Mouse (Mus musculus) MEL (cell line): Measurements from ENCODE around the gene Crebbp. TPM values are rescaled to one million over a fixed set of nuclear protein-coding genes. Genes with fewer than 3 reads are reported as not detected.
A peak's percentile ranks its signal among the peaks of the same experiment; 100 is the strongest.

ENCODE experiments used
- DNase-seq: peaks from one replicate; pipeline ENCODE4 v3.0.0; 2011; ENCODE audit warnings: low read depth, low spot score
- H3K27ac ChIP-seq: 2 replicates; pipeline ENCODE4 v1.5.1; 2012; ENCODE audit warnings: low read depth, mild to moderate bottlenecking, control low read depth, low read length, moderate library complexity; ENCODE audit not compliant: control insufficient read depth
- H3K27me3 ChIP-seq, 2 experiments: fragments of 150-350 bp in 1 of 2; sonication (generic) in 1 of 2; 2 replicates each; pipeline ENCODE4 v1.6.1; 2012; ENCODE audit warnings: low read length in 2 of 2, mild to moderate bottlenecking in 2 of 2, improper control_type of control experiment in 1 of 2, moderate library complexity in 1 of 2; ENCODE audit not compliant: insufficient read depth in 2 of 2, control insufficient read depth in 1 of 2
- H3K36me3 ChIP-seq, 2 experiments: 2 replicates each; pipeline ENCODE4 v1.6.1; 2012 to 2014; ENCODE audit warnings: low read length in 2 of 2, improper control_type of control experiment in 1 of 2, inconsistent platforms in 1 of 2, mild to moderate bottlenecking in 1 of 2; ENCODE audit not compliant: insufficient read depth in 2 of 2, control insufficient read depth in 1 of 2
- H3K4me1 ChIP-seq, 2 experiments: fragments of 150-350 bp in 1 of 2; sonication (generic) in 1 of 2; 2 replicates each; pipeline ENCODE4 v1.6.1; 2012; ENCODE audit warnings: low read length in 2 of 2, improper control_type of control experiment in 1 of 2, mild to moderate bottlenecking in 1 of 2; ENCODE audit not compliant: insufficient read depth in 2 of 2, control insufficient read depth in 1 of 2
- H3K4me3 ChIP-seq, 2 experiments: fragments of 150-350 bp in 1 of 2; sonication (generic) in 1 of 2; 2 replicates each; pipeline ENCODE4 v1.5.1; 2012; ENCODE audit warnings: low read depth in 2 of 2, low read length in 2 of 2, mild to moderate bottlenecking in 2 of 2, moderate library complexity in 2 of 2, control low read depth in 1 of 2, improper control_type of control experiment in 1 of 2; ENCODE audit not compliant: control insufficient read depth in 1 of 2, insufficient read depth in 1 of 2
- H3K79me2 ChIP-seq: 2 replicates; pipeline ENCODE4 v1.6.1; 2012; ENCODE audit warnings: mild to moderate bottlenecking, low read length, moderate library complexity; ENCODE audit not compliant: control insufficient read depth, poor library complexity, insufficient read depth
- H3K9ac ChIP-seq: 2 replicates; pipeline ENCODE4 v1.6.1; 2012; ENCODE audit warnings: low read depth, mild to moderate bottlenecking, control low read depth, low read length, moderate library complexity; ENCODE audit not compliant: control insufficient read depth, poor library complexity, severe bottlenecking
- H3K9me3 ChIP-seq: fragments of 150-350 bp; sonication (generic); replicated peaks from 2 replicates; pipeline ENCODE4 v1.6.1; 2012; ENCODE audit warnings: mild to moderate bottlenecking, low read length, improper control_type of control experiment, moderate library complexity; ENCODE audit not compliant: insufficient read depth
- CHD1 ChIP-seq: IDR thresholded peaks from 2 replicates; pipeline ENCODE4 v1.6.1; 2012; ENCODE audit warnings: low read depth, mild to moderate bottlenecking, inconsistent platforms, low read length, improper control_type of control experiment
- CTCF ChIP-seq, 3 experiments: IDR thresholded peaks in 2 of 3; conservative IDR thresholded peaks in 1 of 3; 2 replicates each; pipeline ENCODE4 v1.5.1; 2011 to 2012; ENCODE audit warnings: low read length in 3 of 3, low read depth in 2 of 3, mild to moderate bottlenecking in 2 of 3, improper control_type of control experiment in 1 of 3, inconsistent platforms in 1 of 3, mixed read lengths in 1 of 3, moderate library complexity in 1 of 3; ENCODE audit not compliant: control insufficient read depth in 1 of 3, insufficient read depth in 1 of 3, poor library complexity in 1 of 3, severe bottlenecking in 1 of 3
- E2F4 ChIP-seq: IDR thresholded peaks from 2 replicates; pipeline ENCODE4 v1.6.1; 2011; ENCODE audit warnings: low read depth, low read length, improper control_type of control experiment, borderline replicate concordance
- ELF1 ChIP-seq: IDR thresholded peaks from 2 replicates; pipeline ENCODE4 v1.6.1; 2014; ENCODE audit warnings: low read depth, mild to moderate bottlenecking, inconsistent platforms, low read length, improper control_type of control experiment, moderate library complexity
- EP300 ChIP-seq, 2 experiments: IDR thresholded peaks; 2 replicates each; pipeline ENCODE4 v1.6.1; 2011; ENCODE audit warnings: improper control_type of control experiment in 2 of 2, low read length in 2 of 2, low read depth in 1 of 2, mild to moderate bottlenecking in 1 of 2
- ETS1 ChIP-seq: IDR thresholded peaks from 2 replicates; pipeline ENCODE4 v1.6.1; 2012; ENCODE audit warnings: low read depth, mild to moderate bottlenecking, inconsistent platforms, low read length, improper control_type of control experiment, moderate library complexity
- GABPA ChIP-seq: IDR thresholded peaks from 2 replicates; pipeline ENCODE4 v1.6.1; 2012; ENCODE audit warnings: low read depth, mild to moderate bottlenecking, inconsistent platforms, low read length, improper control_type of control experiment, moderate library complexity
- GATA1 ChIP-seq: IDR thresholded peaks from 2 replicates; pipeline ENCODE4 v1.6.1; 2011; ENCODE audit warnings: low read depth, low read length, improper control_type of control experiment
- HCFC1 ChIP-seq: IDR thresholded peaks from 2 replicates; pipeline ENCODE4 v1.6.1; 2012; ENCODE audit warnings: low read depth, mild to moderate bottlenecking, inconsistent platforms, low read length, improper control_type of control experiment, moderate library complexity
- JUND ChIP-seq: IDR thresholded peaks from 2 replicates; pipeline ENCODE4 v1.6.1; 2011; ENCODE audit warnings: low read depth, mild to moderate bottlenecking, improper control_type of control experiment, low read length
- KAT2A ChIP-seq: conservative IDR thresholded peaks from 2 replicates; pipeline ENCODE4 v1.6.1; 2012; ENCODE audit warnings: low read depth, low read length, improper control_type of control experiment, inconsistent platforms
- MAFK ChIP-seq: IDR thresholded peaks from 2 replicates; pipeline ENCODE4 v1.6.1; 2011; ENCODE audit warnings: low read depth, mild to moderate bottlenecking, low read length, improper control_type of control experiment, borderline replicate concordance
- MEF2A ChIP-seq: IDR thresholded peaks from 2 replicates; pipeline ENCODE4 v1.6.1; 2014; ENCODE audit warnings: low read depth, mild to moderate bottlenecking, inconsistent platforms, low read length, improper control_type of control experiment; ENCODE audit not compliant: poor library complexity, insufficient replicate concordance, severe bottlenecking; ENCODE audit errors: extremely low read depth
- MXI1 ChIP-seq: IDR thresholded peaks from 2 replicates; pipeline ENCODE4 v1.6.1; 2011; ENCODE audit warnings: mild to moderate bottlenecking, low read depth, low read length, improper control_type of control experiment
- MYB ChIP-seq: IDR thresholded peaks from 2 replicates; pipeline ENCODE4 v1.6.1; 2011; ENCODE audit warnings: mild to moderate bottlenecking, low read depth, low read length, improper control_type of control experiment
- NELFE ChIP-seq: IDR thresholded peaks from 2 replicates; pipeline ENCODE4 v1.6.1; 2011; ENCODE audit warnings: low read depth, low read length, improper control_type of control experiment
- NRF1 ChIP-seq: IDR thresholded peaks from 2 replicates; pipeline ENCODE4 v1.6.1; 2014; ENCODE audit warnings: low read depth, mild to moderate bottlenecking, inconsistent platforms, low read length, improper control_type of control experiment, moderate library complexity; ENCODE audit not compliant: poor library complexity, insufficient read depth, severe bottlenecking
- POLR2A ChIP-seq, 2 experiments: IDR thresholded peaks; 2 replicates each; pipeline ENCODE4 v1.6.1; 2011 to 2012; ENCODE audit warnings: low read length in 2 of 2, mild to moderate bottlenecking in 2 of 2, control low read depth in 1 of 2, improper control_type of control experiment in 1 of 2, low read depth in 1 of 2, moderate library complexity in 1 of 2; ENCODE audit not compliant: control insufficient read depth in 1 of 2, insufficient read depth in 1 of 2, poor library complexity in 1 of 2
- POLR2AphosphoS2 ChIP-seq: IDR thresholded peaks from 2 replicates; pipeline ENCODE4 v1.6.1; 2011; ENCODE audit warnings: low read length, improper control_type of control experiment
- POLR2AphosphoS5 ChIP-seq: IDR thresholded peaks from 2 replicates; pipeline ENCODE4 v1.6.1; 2012; ENCODE audit warnings: low read depth, borderline replicate concordance, mild to moderate bottlenecking, inconsistent platforms, low read length, moderate library complexity, mixed read lengths
- RAD21 ChIP-seq: IDR thresholded peaks from 2 replicates; pipeline ENCODE4 v1.6.1; 2011; ENCODE audit warnings: mild to moderate bottlenecking, low read depth, low read length, improper control_type of control experiment
- RCOR1 ChIP-seq: IDR thresholded peaks from 2 replicates; pipeline ENCODE4 v1.6.1; 2012; ENCODE audit warnings: low read depth, mild to moderate bottlenecking, inconsistent platforms, low read length, improper control_type of control experiment
- SIN3A ChIP-seq: IDR thresholded peaks from 2 replicates; pipeline ENCODE4 v1.6.1; 2012; ENCODE audit warnings: low read length, improper control_type of control experiment, inconsistent platforms
- SMC3 ChIP-seq: IDR thresholded peaks from 2 replicates; pipeline ENCODE4 v1.6.1; 2011; ENCODE audit warnings: low read depth, low read length, improper control_type of control experiment
- TAL1 ChIP-seq: IDR thresholded peaks from 2 replicates; pipeline ENCODE4 v1.6.1; 2012; ENCODE audit warnings: mild to moderate bottlenecking, inconsistent platforms, low read length, moderate library complexity, mixed read lengths
- TBP ChIP-seq: IDR thresholded peaks from 2 replicates; pipeline ENCODE4 v1.8.0; 2011; ENCODE audit warnings: low read depth, low read length, improper control_type of control experiment
- TCF12 ChIP-seq: IDR thresholded peaks from 2 replicates; pipeline ENCODE4 v1.6.1; 2014; ENCODE audit warnings: low read depth, mild to moderate bottlenecking, inconsistent platforms, low read length, improper control_type of control experiment, moderate library complexity
- UBTF ChIP-seq: IDR thresholded peaks from 2 replicates; pipeline ENCODE4 v1.6.1; 2012; ENCODE audit warnings: low read depth, mild to moderate bottlenecking, inconsistent platforms, low read length, improper control_type of control experiment, moderate library complexity, borderline replicate concordance; ENCODE audit not compliant: insufficient read depth
- USF1 ChIP-seq: IDR thresholded peaks from 2 replicates; pipeline ENCODE4 v1.6.1; 2014; ENCODE audit warnings: low read depth, mild to moderate bottlenecking, inconsistent platforms, low read length, improper control_type of control experiment, moderate library complexity
- USF2 ChIP-seq, 2 experiments: IDR thresholded peaks; 2 replicates each; pipeline ENCODE4 v1.6.1; 2011 to 2012; ENCODE audit warnings: improper control_type of control experiment in 2 of 2, low read length in 2 of 2, borderline replicate concordance in 1 of 2, inconsistent platforms in 1 of 2, low read depth in 1 of 2, mild to moderate bottlenecking in 1 of 2; ENCODE audit not compliant: insufficient read depth in 1 of 2
- ZKSCAN1 ChIP-seq: IDR thresholded peaks from 2 replicates; pipeline ENCODE4 v1.6.1; 2012; ENCODE audit warnings: low read depth, mild to moderate bottlenecking, inconsistent platforms, low read length, improper control_type of control experiment, moderate library complexity
- polyA plus RNA-seq, 2 experiments: library from polyadenylated mRNA; stranded (reverse) in 1 of 2; unstranded in 1 of 2; fragments of >175 nt in 1 of 2; fragments of >200 nt in 1 of 2; gene quantifications; 2 replicates each; pipeline versions ENCODE4 v1.2.1 to v1.2.4; 2012; ENCODE audit warnings: low replicate concordance in 2 of 2, low read depth in 1 of 2; ENCODE audit not compliant: insufficient read length in 2 of 2, insufficient read depth in 1 of 2, missing spikeins in 1 of 2
- total RNA-seq: library from RNA; depleted of rRNA; stranded (reverse); fragments of 300-350 nt; gene quantifications from 2 replicates; pipeline ENCODE4 v1.2.3, GENCODE M21; 2012

Crebbp gene
- total and polyA plus RNA-seq, 3 experiments, result 4.7 to 145 (median 7.0) TPM

DNA sequence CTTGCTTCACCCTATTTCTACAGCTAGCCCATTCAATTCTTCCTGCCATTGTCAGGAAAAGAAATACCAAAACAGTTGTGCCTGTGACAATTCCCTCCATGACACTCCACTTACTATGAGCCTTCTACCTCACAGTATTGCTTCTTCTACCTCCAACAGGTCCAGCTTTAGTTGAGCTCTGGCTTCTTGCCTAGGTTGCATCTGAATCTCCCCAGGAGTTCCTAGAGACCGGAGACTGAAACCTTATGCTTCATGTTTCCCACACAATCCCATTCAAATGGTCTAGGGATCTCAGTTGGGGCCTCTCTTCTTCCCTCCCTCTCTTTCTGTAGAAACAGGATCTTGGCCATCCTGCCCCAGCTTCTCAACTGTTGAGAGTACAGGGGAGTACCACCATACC lies 116.3 kb downstream of the Crebbp start:
- Histone ChIP-seq H3K27me3 (no peaks in the 10 kb centered on the region), H3K36me3 (peaks cover 3 to 9% of the 10 kb centered on the region in 2 experiments), H3K4me1 (peaks cover 5 to 8% of the 10 kb centered on the region in 2 experiments), H3K4me3 (no peak overlapping the region), H3K79me2 (no peaks in the 10 kb centered on the region), H3K9ac (no peak overlapping the region), H3K9me3 (no peaks in the 10 kb centered on the region), H3K27ac (no peak overlapping the region)
- no peak for DNase-seq
- TF ChIP-seq ZKSCAN1 (no peak), POLR2A (IDR thresholded peaks at IDR 0.05; ENCODE audit: control insufficient read depth in 1 of 2, insufficient read depth in 1 of 2, low read depth in 1 of 2, low read length in 2 of 2, poor library complexity in 1 of 2) (no peak), ETS1 (no peak), MXI1 (no peak), RCOR1 (no peak), RAD21 (no peak), ELF1 (no peak), MYB (no peak), EP300 (IDR thresholded peaks at IDR 0.05; ENCODE audit: low read depth in 1 of 2, low read length in 2 of 2) (no peak), TBP (no peak), NELFE (no peak), CTCF (IDR thresholded peaks at IDR 0.05 in 2 of 3, conservative IDR thresholded peaks at IDR 0.05 in 1 of 3; ENCODE audit: control insufficient read depth in 1 of 3, insufficient read depth in 1 of 3, low read depth in 2 of 3, low read length in 3 of 3, poor library complexity in 1 of 3, severe bottlenecking in 1 of 3) (no peak), MEF2A (no peak), HCFC1 (no peak), UBTF (no peak), POLR2AphosphoS5 (no peak), USF2 (IDR thresholded peaks at IDR 0.05; ENCODE audit: borderline replicate concordance in 1 of 2, insufficient read depth in 1 of 2, low read depth in 1 of 2, low read length in 2 of 2) (no peak), USF1 (no peak), TAL1 (no peak), JUND (no peak)

DNA sequence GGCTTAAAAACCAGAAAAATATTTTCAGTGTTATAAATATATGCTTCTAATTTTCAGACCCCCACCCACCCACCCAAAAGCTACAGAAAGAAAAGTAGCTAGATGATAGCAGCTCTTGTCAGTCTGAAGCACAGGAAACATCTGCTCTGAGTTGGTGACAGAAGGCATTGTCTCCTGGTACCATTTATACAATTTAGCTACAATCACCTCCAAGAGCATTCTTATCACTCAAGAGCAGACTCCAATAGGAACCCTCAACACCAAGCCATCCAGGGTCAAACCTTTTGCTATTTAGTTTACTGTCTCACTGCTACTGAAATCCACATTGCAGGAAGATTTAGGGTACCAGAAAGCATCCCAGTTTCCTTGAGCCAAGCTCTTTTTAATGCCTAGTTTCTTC lies 116.9 kb downstream of the Crebbp start:
- H3K27ac ChIP-seq, result no peak overlapping the region
- TF ChIP-seq NRF1 (no peak), MEF2A (no peak), TCF12 (peak; percentile 93), SIN3A (0 out of 2 replicates have a peak, but pooled peaks have one; percentile 27), ZKSCAN1 (no peak), SMC3 (no peak), TAL1 (peak; percentile 85), JUND (no peak), MAFK (no peak), CHD1 (no peak), TBP (no peak), KAT2A (no peak), NELFE (no peak), E2F4 (no peak), GABPA (no peak), MXI1 (no peak), POLR2AphosphoS2 (no peak), CTCF (IDR thresholded peaks at IDR 0.05 in 2 of 3, conservative IDR thresholded peaks at IDR 0.05 in 1 of 3; ENCODE audit: control insufficient read depth in 1 of 3, insufficient read depth in 1 of 3, low read depth in 2 of 3, low read length in 3 of 3, poor library complexity in 1 of 3, severe bottlenecking in 1 of 3) (no peak), GATA1 (peak; percentile 81), MYB (no peak)

More for the DNA sequence above, 116.9 kb downstream of the Crebbp start:
- no peaks in the 10 kb centered on the region for H3K79me2 ChIP-seq
- H3K27me3 ChIP-seq, result no peaks in the 10 kb centered on the region
- peaks cover 5 to 8% of the 10 kb centered on the region in 2 experiments for H3K4me1 ChIP-seq
- H3K9me3 ChIP-seq, result no peaks in the 10 kb centered on the region
- peaks cover 5 to 9% of the 10 kb centered on the region in 2 experiments for H3K36me3 ChIP-seq
- peak; percentile 67 for DNase-seq
- H3K9ac ChIP-seq, result no peak overlapping the region
- no peak overlapping the region for H3K4me3 ChIP-seq
